Mouse (Mus musculus) kidney, embryonic 16.5 days (tissue): ENCODE data around the gene P2rx1. TPM values are rescaled to one million over a fixed set of nuclear protein-coding genes. Genes with fewer than 3 reads are reported as not detected.

ENCODE experiments used
- ATAC-seq: fragments of 200-750 bp; cut with Nextera tagmentation; 2 replicates; pipeline ENCODE4 v1.8.0; 2017; ENCODE audit warnings: moderate TSS enrichment; ENCODE audit not compliant: low FRiP score, low TSS enrichment
- H3K27ac ChIP-seq: fragments of 300-500 bp; sonication (generic); 2 replicates; pipeline ENCODE4 v1.5.1; 2014; ENCODE audit warnings: low read length
- H3K27me3 ChIP-seq: fragments of 300-500 bp; sonication (generic); 2 replicates; pipeline ENCODE4 v1.6.1; 2014; ENCODE audit warnings: low read length, control low read depth, mixed read lengths; ENCODE audit not compliant: insufficient read depth
- H3K36me3 ChIP-seq: fragments of 300-500 bp; sonication (generic); 2 replicates; pipeline ENCODE4 v1.6.1; 2014; ENCODE audit warnings: low read length, control low read depth, mixed read lengths; ENCODE audit not compliant: insufficient read depth
- H3K4me1 ChIP-seq: fragments of 300-500 bp; sonication (generic); 2 replicates; pipeline ENCODE4 v1.6.1; 2014; ENCODE audit warnings: low read length, control low read depth, mixed read lengths; ENCODE audit not compliant: insufficient read depth
- H3K4me2 ChIP-seq: fragments of 300-500 bp; sonication (generic); replicated peaks from 2 replicates; pipeline ENCODE4 v1.6.1; 2014; ENCODE audit warnings: low read depth, low read length
- H3K4me3 ChIP-seq: fragments of 300-500 bp; sonication (generic); 2 replicates; pipeline ENCODE4 v1.5.1; 2014; ENCODE audit warnings: mild to moderate bottlenecking, low read length
- H3K9ac ChIP-seq: fragments of 300-500 bp; sonication (generic); replicated peaks from 2 replicates; pipeline ENCODE4 v1.6.1; 2014; ENCODE audit warnings: low read length
- H3K9me3 ChIP-seq: fragments of 300-500 bp; sonication (generic); 2 replicates; pipeline ENCODE4 v1.6.1; 2016; ENCODE audit warnings: low read length, control low read depth
- WGBS: fragments of 180-500 bp; shearing (Covaris S2); extraction: QIAGEN DNeasy Blood & Tissue Kit; methylation state at CpG from one replicate; pipeline ENCODE4 v1.1.7; 2014; 5-methylcytosine and 5-hydroxymethylcytosine counted together
- polyA plus RNA-seq: library from polyadenylated mRNA; unstranded; fragments of >200 nt; fragmentation: Nextera tagmentation; extraction: Ambion mirVana; gene quantifications from 2 replicates; pipeline ENCODE4 v1.2.1, GENCODE M21; 2015

The P2rx1 gene
- 1.7 and 3.1 TPM in 2 replicates for polyA plus RNA-seq

- Histone ChIP-seq H3K27me3 (no peaks in the 10 kb centered on the region), H3K9me3 (no peaks in the 10 kb centered on the region), H3K4me2 (no peak within 1 kb of the TSS), H3K9ac (no peak within 1 kb of the TSS), H3K27ac (no peak within 1 kb of the TSS), H3K36me3 (no peaks in the 10 kb centered on the region), H3K4me3 (no peak within 1 kb of the TSS), H3K4me1 (peaks cover 7% of the 10 kb centered on the region)
- peak; percentile 66 for ATAC-seq
- 44% methylated on average over 8 of the region's 8 CpGs for WGBS
Observed at GRCm38 (mm10) chr11:72998771-72999170, at the start of gene P2rx1. P2rx1 (plus strand) TSS chr11:72999103.

GRCm38 (mm10) chr11:72951137-72952000, 47.5 kb upstream of the P2rx1 start:
- Histone ChIP-seq H3K4me3 (no peak overlapping the region), H3K9ac (no peak overlapping the region), H3K27ac (peak overlapping the region; percentile 75), H3K36me3 (no peaks in the 10 kb centered on the region), H3K27me3 (no peaks in the 10 kb centered on the region), H3K4me2 (no peak overlapping the region), H3K4me1 (peaks cover 40% of the 10 kb centered on the region), H3K9me3 (no peaks in the 10 kb centered on the region)
- 34% methylated on average over 22 of the region's 22 CpGs for WGBS
- ATAC-seq = peak; percentile 32; the same call in 1 of the 2 replicates

- H3K36me3 ChIP-seq = no peaks in the 10 kb centered on the region
- H3K27me3 ChIP-seq = no peaks in the 10 kb centered on the region
- 44% methylated on average over 3 of the region's 3 CpGs for WGBS
- peak overlapping the region; percentile 75 for H3K27ac ChIP-seq
- H3K4me1 ChIP-seq = peaks cover 36% of the 10 kb centered on the region
- H3K9ac ChIP-seq = no peak overlapping the region
- H3K4me3 ChIP-seq = no peak overlapping the region
- 0 out of 2 replicates have a peak, but pooled peaks have one; percentile 6 for ATAC-seq
- H3K9me3 ChIP-seq = no peaks in the 10 kb centered on the region
- no peak overlapping the region for H3K4me2 ChIP-seq
Observed at GRCm38 (mm10) chr11:72952226-72952625, 46.7 kb upstream of the P2rx1 start.

- peak overlapping the region; percentile 75 for H3K27ac ChIP-seq
- H3K9ac ChIP-seq = no peak overlapping the region
- H3K4me2 ChIP-seq = no peak overlapping the region
- WGBS = 72% methylated on average over 6 of the region's 6 CpGs
- peaks cover 36% of the 10 kb centered on the region for H3K4me1 ChIP-seq
- H3K36me3 ChIP-seq = no peaks in the 10 kb centered on the region
- no peak for ATAC-seq
- H3K4me3 ChIP-seq = no peak overlapping the region
- no peaks in the 10 kb centered on the region for H3K27me3 ChIP-seq
- H3K9me3 ChIP-seq = no peaks in the 10 kb centered on the region
Observed at GRCm38 (mm10) chr11:72952697-72953096, 46.2 kb upstream of the P2rx1 start.

GRCm38 (mm10) chr11:72953116-72953439, 45.8 kb upstream of the P2rx1 start:
- Histone ChIP-seq H3K27ac (peak overlapping the region; percentile 75; the same call in 1 of the 2 replicates), H3K9ac (no peak overlapping the region), H3K4me3 (no peak overlapping the region), H3K4me2 (no peak overlapping the region), H3K27me3 (no peaks in the 10 kb centered on the region), H3K36me3 (no peaks in the 10 kb centered on the region), H3K9me3 (no peaks in the 10 kb centered on the region), H3K4me1 (peaks cover 36% of the 10 kb centered on the region)
- no peak for ATAC-seq
- 60% methylated on average over 1 of the region's 1 CpGs for WGBS

- H3K4me1 ChIP-seq = peaks cover 36% of the 10 kb centered on the region
- no peak overlapping the region for H3K9ac ChIP-seq
- 83% methylated on average over 4 of the region's 4 CpGs for WGBS
- no peak overlapping the region for H3K4me3 ChIP-seq
- H3K36me3 ChIP-seq = no peaks in the 10 kb centered on the region
- H3K27ac ChIP-seq = no peak overlapping the region; the same call in 1 of the 2 replicates
- H3K9me3 ChIP-seq = no peaks in the 10 kb centered on the region
- H3K4me2 ChIP-seq = no peak overlapping the region
- ATAC-seq = no peak
- no peaks in the 10 kb centered on the region for H3K27me3 ChIP-seq
Observed at GRCm38 (mm10) chr11:72953440-72954151, 45.3 kb upstream of the P2rx1 start.

- Histone ChIP-seq H3K27ac (no peak overlapping the region), H3K9ac (no peak overlapping the region), H3K4me3 (no peak overlapping the region), H3K27me3 (no peaks in the 10 kb centered on the region), H3K9me3 (no peaks in the 10 kb centered on the region), H3K36me3 (no peaks in the 10 kb centered on the region), H3K4me1 (peaks cover 36% of the 10 kb centered on the region), H3K4me2 (no peak overlapping the region)
- no peak for ATAC-seq
- WGBS = 84% methylated on average over 4 of the region's 4 CpGs
Observed at GRCm38 (mm10) chr11:72954216-72954615, 44.7 kb upstream of the P2rx1 start.

- no peaks in the 10 kb centered on the region for H3K36me3 ChIP-seq
- 0 out of 2 replicates have a peak overlapping the region, but pooled peaks have one; percentile 19 for H3K27ac ChIP-seq
- H3K9ac ChIP-seq = no peak overlapping the region
- 49% methylated on average over 5 of the region's 5 CpGs for WGBS
- H3K9me3 ChIP-seq = no peaks in the 10 kb centered on the region
- H3K4me3 ChIP-seq = no peak overlapping the region
- no peak for ATAC-seq
- H3K27me3 ChIP-seq = peaks cover 9% of the 10 kb centered on the region
- H3K4me2 ChIP-seq = no peak overlapping the region
- peaks cover 40% of the 10 kb centered on the region for H3K4me1 ChIP-seq
Observed at GRCm38 (mm10) chr11:72955339-72955974, 43.4 kb upstream of the P2rx1 start.

GRCm38 (mm10) chr11:72957318-72957717, 41.6 kb upstream of the P2rx1 start:
- H3K9me3 ChIP-seq = no peaks in the 10 kb centered on the region
- no peak overlapping the region for H3K4me2 ChIP-seq
- H3K9ac ChIP-seq = no peak overlapping the region
- H3K4me3 ChIP-seq = no peak overlapping the region
- peaks cover 26% of the 10 kb centered on the region for H3K27me3 ChIP-seq
- no peak overlapping the region for H3K27ac ChIP-seq
- H3K4me1 ChIP-seq = peaks cover 39% of the 10 kb centered on the region
- 20% methylated on average over 2 of the region's 2 CpGs for WGBS
- ATAC-seq = no peak
- no peaks in the 10 kb centered on the region for H3K36me3 ChIP-seq
